Mouse (Mus musculus) hindbrain, embryonic 11.5 days (tissue): ENCODE results near the gene Fkbp2. TPM values are rescaled to one million over a fixed set of nuclear protein-coding genes. Genes with fewer than 3 reads are reported as not detected.
A peak's percentile ranks its signal among the peaks of the same experiment; 100 is the strongest.

Source experiments
- ATAC-seq: fragments of 200-750 bp; cut with Nextera tagmentation; 2 replicates; pipeline ENCODE4 v1.8.0; 2017; ENCODE audit warnings: mild to moderate bottlenecking, moderate TSS enrichment, moderate library complexity; ENCODE audit not compliant: low FRiP score
- DNase-seq: peaks from one replicate; pipeline ENCODE4 v3.0.0-alpha.2; 2015; ENCODE audit warnings: low spot score
- H3K27ac ChIP-seq: fragments of 300-500 bp; sonication (generic); 2 replicates; pipeline ENCODE4 v1.5.1; 2014; ENCODE audit warnings: mild to moderate bottlenecking, low read depth, low read length
- H3K27me3 ChIP-seq: fragments of 300-500 bp; sonication (generic); 2 replicates; pipeline ENCODE4 v1.6.1; 2014; ENCODE audit warnings: mild to moderate bottlenecking, low read length, moderate library complexity, mixed read lengths; ENCODE audit not compliant: control insufficient read depth, insufficient read depth
- H3K36me3 ChIP-seq: fragments of 300-500 bp; sonication (generic); 2 replicates; pipeline ENCODE4 v1.6.1; 2014; ENCODE audit warnings: mild to moderate bottlenecking, low read length, moderate library complexity, mixed read lengths; ENCODE audit not compliant: control insufficient read depth, insufficient read depth
- H3K4me1 ChIP-seq: fragments of 300-500 bp; sonication (generic); replicated peaks from 2 replicates; pipeline ENCODE4 v1.6.1; 2014; ENCODE audit warnings: low read length, mixed read lengths; ENCODE audit not compliant: control insufficient read depth, insufficient read depth
- H3K4me2 ChIP-seq: fragments of 300-500 bp; sonication (generic); replicated peaks from 2 replicates; pipeline ENCODE4 v1.6.1; 2014; ENCODE audit warnings: mild to moderate bottlenecking, low read depth, low read length
- H3K4me3 ChIP-seq: fragments of 300-500 bp; sonication (generic); 2 replicates; pipeline ENCODE4 v1.5.1; 2014; ENCODE audit warnings: low read depth, low read length
- H3K9ac ChIP-seq: fragments of 300-500 bp; sonication (generic); 2 replicates; pipeline ENCODE4 v1.6.1; 2014; ENCODE audit warnings: low read depth, low read length
- H3K9me3 ChIP-seq: fragments of 300-500 bp; sonication (generic); 2 replicates; pipeline ENCODE4 v1.6.1; 2016; ENCODE audit warnings: low read length; ENCODE audit not compliant: control insufficient read depth
- WGBS: fragments of 180-500 bp; shearing (Covaris S2); extraction: QIAGEN DNeasy Blood & Tissue Kit; methylation state at CpG from one replicate; pipeline ENCODE4 v1.1.7; 2014; 5-methylcytosine and 5-hydroxymethylcytosine counted together
- polyA plus RNA-seq: library from polyadenylated mRNA; unstranded; fragments of >200 nt; fragmentation: Nextera tagmentation; extraction: Ambion mirVana; gene quantifications from 2 replicates; pipeline ENCODE4 v1.2.1, GENCODE M21; 2014

The Fkbp2 gene
- polyA plus RNA-seq, 1 experiment from 2014 or later, result 79.3 TPM

DNA sequence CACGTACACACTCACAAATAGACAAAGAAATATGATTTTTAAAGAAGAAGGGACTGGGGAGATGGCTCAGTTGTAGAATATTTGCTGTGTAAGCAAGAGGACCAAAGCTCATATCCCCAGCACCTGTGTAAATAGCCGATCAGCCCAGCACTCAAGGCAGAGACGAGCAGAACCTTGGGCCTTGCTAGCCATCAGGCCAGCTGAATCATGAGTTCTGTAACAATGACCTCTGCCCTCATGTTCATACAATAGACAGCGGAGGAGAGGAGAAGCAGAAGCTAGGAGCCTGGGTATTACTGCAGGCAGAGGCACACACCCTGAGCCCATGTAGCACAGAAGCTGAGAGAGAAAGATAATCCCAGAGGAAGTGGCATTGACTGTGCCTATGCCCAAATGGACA lies 32.1 kb upstream of the Fkbp2 start:
- Histone ChIP-seq H3K27ac (no peak overlapping the region), H3K4me3 (no peak overlapping the region), H3K36me3 (no peaks in the 10 kb centered on the region), H3K4me2 (no peak overlapping the region), H3K9ac (no peak overlapping the region), H3K4me1 (no peaks in the 10 kb centered on the region), H3K9me3 (no peaks in the 10 kb centered on the region), H3K27me3 (no peaks in the 10 kb centered on the region)
- 74% methylated on average over 4 of the region's 4 CpGs for WGBS
- DNase-seq, result no peak
- ATAC-seq, result no peak

GRCm38 (mm10) chr19:7006892-7007593 lies 26.7 kb upstream of the Fkbp2 start:
- no peak for ATAC-seq
- Histone ChIP-seq H3K9ac (no peak overlapping the region), H3K36me3 (no peaks in the 10 kb centered on the region), H3K27me3 (no peaks in the 10 kb centered on the region), H3K27ac (no peak overlapping the region), H3K9me3 (no peaks in the 10 kb centered on the region), H3K4me2 (no peak overlapping the region), H3K4me3 (no peak overlapping the region), H3K4me1 (no peaks in the 10 kb centered on the region)
- WGBS, result 89% methylated on average over 8 of the region's 9 CpGs
- DNase-seq, result no peak

GRCm38 (mm10) chr19:6999360-7000063 lies 19.2 kb upstream of the Fkbp2 start:
- WGBS, result 93% methylated on average over 19 of the region's 19 CpGs
- Histone ChIP-seq H3K36me3 (0 out of 2 replicates have a peak, but pooled peaks cover 4% of the 10 kb centered on the region), H3K9me3 (no peaks in the 10 kb centered on the region)

DNA sequence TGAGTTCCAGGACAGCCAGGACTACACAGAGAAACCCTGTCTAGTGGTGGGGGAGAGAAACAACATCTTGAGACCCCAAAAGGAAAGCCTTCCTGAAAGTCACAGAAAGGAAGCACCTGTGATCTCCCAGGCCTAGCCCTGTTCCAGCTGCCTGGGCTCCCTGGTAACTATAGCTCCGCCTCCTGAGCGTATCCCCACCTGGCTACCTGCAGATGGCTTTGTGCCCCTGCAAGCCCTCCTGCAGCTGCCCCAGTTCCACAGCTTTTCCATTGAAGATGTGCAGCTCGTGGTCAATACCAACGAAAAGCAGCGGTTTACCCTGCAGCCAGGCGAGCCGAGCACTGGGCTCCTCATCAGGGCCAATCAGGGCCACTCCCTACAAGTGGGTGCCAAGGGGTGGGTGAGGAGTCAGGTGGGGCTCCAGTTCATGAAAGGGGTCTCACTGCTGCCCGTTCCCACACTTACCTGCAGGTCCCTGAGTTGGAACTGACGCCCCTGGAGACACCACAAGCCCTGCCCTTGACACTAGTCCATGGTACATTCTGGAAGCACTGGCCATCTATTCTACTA lies 17.5 kb upstream of the Fkbp2 start:
- H3K9me3 ChIP-seq, result no peaks in the 10 kb centered on the region
- no peak overlapping the region for H3K4me3 ChIP-seq
- DNase-seq (no peak), ATAC-seq (no peak)
- 0 out of 2 replicates have a peak, but pooled peaks cover 4% of the 10 kb centered on the region for H3K36me3 ChIP-seq
- H3K4me2 ChIP-seq, result no peak overlapping the region
- H3K27ac ChIP-seq, result no peak overlapping the region
- H3K27me3 ChIP-seq, result no peaks in the 10 kb centered on the region
- H3K9ac ChIP-seq, result no peak overlapping the region
- peaks cover 10% of the 10 kb centered on the region; the same call in 1 of the 2 replicates for H3K4me1 ChIP-seq
- WGBS, result 84% methylated on average over 9 of the region's 9 CpGs

More at GRCm38 (mm10) chr19:6999360-7000063, 19.2 kb upstream of the Fkbp2 start:
- no peak overlapping the region for H3K9ac ChIP-seq
- H3K27me3 ChIP-seq, result no peaks in the 10 kb centered on the region
- H3K4me3 ChIP-seq, result no peak overlapping the region
- no peak overlapping the region for H3K4me2 ChIP-seq
- peaks cover 7% of the 10 kb centered on the region; the same call in 1 of the 2 replicates for H3K4me1 ChIP-seq
- H3K27ac ChIP-seq, result no peak overlapping the region
- ATAC-seq, result no peak
- DNase-seq, result no peak

- DNase-seq, result peak; percentile 87
- peak within 1 kb of the TSS; percentile 71 for H3K9ac ChIP-seq
- H3K4me3 ChIP-seq, result peak within 1 kb of the TSS; percentile 52
- H3K4me1 ChIP-seq, result peaks cover 10% of the 10 kb centered on the region
- H3K9me3 ChIP-seq, result no peaks in the 10 kb centered on the region
- 0 out of 2 replicates have a peak within 1 kb of the TSS, but pooled peaks have one; percentile 45 for H3K27ac ChIP-seq
- 0 out of 2 replicates have a peak, but pooled peaks cover 4% of the 10 kb centered on the region for H3K36me3 ChIP-seq
- peak; percentile 72 for ATAC-seq
- H3K27me3 ChIP-seq, result no peaks in the 10 kb centered on the region
- WGBS, result 1% methylated on average over 24 of the region's 24 CpGs
- H3K4me2 ChIP-seq, result peak within 1 kb of the TSS; percentile 78
Observed at GRCm38 (mm10) chr19:6996006-6996405, 15.7 kb upstream of the Fkbp2 start, which contains the start of the genes Nudt22 and Trpt1. Nudt22 (minus strand) TSS chr19:6996117. Trpt1 (plus strand) TSS chr19:6996131.

DNA sequence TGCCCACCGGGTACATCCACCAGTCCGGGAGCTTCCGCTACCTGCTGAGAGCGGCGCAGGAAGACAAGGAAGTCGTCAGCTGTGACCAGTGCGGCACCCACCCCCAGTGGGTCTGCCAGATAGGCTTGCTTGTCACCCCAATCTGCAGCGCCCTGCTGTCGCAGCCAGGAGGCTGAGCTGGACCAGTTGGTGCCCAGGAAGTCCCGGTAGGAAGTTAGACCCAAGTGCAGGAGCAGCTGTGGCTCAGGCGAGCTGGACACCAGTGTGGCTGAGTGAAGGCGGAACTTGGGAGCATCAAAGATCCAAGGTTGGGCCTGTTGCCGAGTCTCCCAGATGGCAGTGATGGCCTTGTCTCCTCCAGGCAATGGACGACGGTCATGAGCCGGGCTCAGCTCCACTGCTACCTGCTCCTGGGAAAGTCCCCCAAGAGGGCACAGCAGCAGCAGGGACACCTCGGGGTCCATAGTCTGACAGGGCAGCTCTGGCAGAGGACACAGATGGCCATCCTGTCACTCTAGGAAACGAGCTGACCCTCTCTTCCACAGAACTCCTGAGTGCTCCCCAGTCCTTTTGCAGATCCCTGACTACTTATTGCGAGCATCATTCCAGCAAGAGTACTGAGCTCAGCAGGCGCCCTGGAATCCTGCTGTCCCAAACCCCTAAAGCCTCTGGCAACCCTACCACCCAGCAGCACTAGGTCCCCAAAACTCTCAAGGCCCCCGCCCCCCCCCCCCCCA lies 15.1 kb upstream of the Fkbp2 start:
- no peak overlapping the region for H3K27ac ChIP-seq
- no peaks in the 10 kb centered on the region for H3K27me3 ChIP-seq
- H3K36me3 ChIP-seq, result 0 out of 2 replicates have a peak, but pooled peaks cover 4% of the 10 kb centered on the region
- H3K4me2 ChIP-seq, result peak overlapping the region; percentile 78
- peak overlapping the region; percentile 61 for H3K9ac ChIP-seq
- ATAC-seq (no peak), DNase-seq (no peak)
- H3K4me1 ChIP-seq, result peaks cover 10% of the 10 kb centered on the region
- peak overlapping the region; percentile 52 for H3K4me3 ChIP-seq
- WGBS, result 49% methylated on average over 21 of the region's 21 CpGs
- no peaks in the 10 kb centered on the region for H3K9me3 ChIP-seq

DNA sequence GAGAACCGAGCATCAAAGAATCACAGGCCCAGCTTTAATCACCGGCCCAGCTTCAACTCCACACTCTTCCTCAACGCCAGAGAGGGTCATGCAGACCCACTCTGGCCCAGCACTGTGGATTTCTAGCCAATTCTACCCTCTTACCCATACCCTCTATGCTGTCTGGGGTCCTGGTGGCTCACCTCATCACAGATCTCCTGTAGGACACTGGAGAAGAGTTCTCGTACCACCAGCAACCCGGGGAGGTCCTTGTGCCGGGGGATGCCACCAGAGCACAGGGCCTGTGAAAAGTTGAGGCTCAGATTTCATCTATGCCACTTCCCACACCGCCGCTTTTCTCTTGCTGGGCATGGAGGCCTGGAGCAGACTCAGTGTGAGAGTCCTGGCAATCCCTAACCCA lies 14.2 kb upstream of the Fkbp2 start:
- Histone ChIP-seq H3K27me3 (no peaks in the 10 kb centered on the region), H3K4me2 (0 out of 2 replicates have a peak overlapping the region, but pooled peaks have one; percentile 78), H3K4me3 (no peak overlapping the region), H3K4me1 (peaks cover 10% of the 10 kb centered on the region), H3K27ac (no peak overlapping the region), H3K9ac (no peak overlapping the region), H3K9me3 (no peaks in the 10 kb centered on the region), H3K36me3 (0 out of 2 replicates have a peak, but pooled peaks cover 1% of the 10 kb centered on the region)
- DNase-seq, result no peak
- WGBS, result 86% methylated on average over 8 of the region's 8 CpGs
- no peak for ATAC-seq

DNA sequence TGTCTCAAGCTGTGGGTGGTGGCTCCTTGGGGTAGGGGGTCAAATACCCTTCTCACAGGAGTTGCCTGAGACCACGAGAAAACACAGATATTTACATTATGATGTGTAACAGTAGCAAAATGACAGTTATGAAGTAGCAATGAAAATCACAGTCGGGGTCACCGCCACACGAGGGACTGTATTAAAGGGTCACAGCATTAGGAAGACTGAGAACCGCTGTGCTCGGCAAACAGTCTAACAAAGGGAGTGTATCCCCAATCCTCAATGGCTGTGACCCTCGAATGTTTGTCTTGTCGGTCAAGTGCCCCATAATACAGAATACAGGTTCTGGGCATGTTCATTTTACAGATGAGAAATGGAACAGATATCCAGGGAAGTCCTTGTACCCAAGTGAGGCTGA lies 13.7 kb upstream of the Fkbp2 start:
- no peak overlapping the region for H3K27ac ChIP-seq
- ATAC-seq (no peak), DNase-seq (no peak)
- peaks cover 10% of the 10 kb centered on the region for H3K4me1 ChIP-seq
- no peaks in the 10 kb centered on the region for H3K27me3 ChIP-seq
- H3K4me3 ChIP-seq, result no peak overlapping the region
- H3K36me3 ChIP-seq, result no peaks in the 10 kb centered on the region
- WGBS, result 89% methylated on average over 8 of the region's 8 CpGs
- H3K9me3 ChIP-seq, result no peaks in the 10 kb centered on the region
- no peak overlapping the region for H3K9ac ChIP-seq
- H3K4me2 ChIP-seq, result no peak overlapping the region
